Mouse (Mus musculus): ENCODE measurements around the gene Frat2. TPM values are rescaled to one million over a fixed set of nuclear protein-coding genes. Genes with fewer than 3 reads are reported as not detected.

Frat2 gene
- polyA plus RNA-seq, 1 experiment, result 0.60 TPM

GRCm38 (mm10) chr19:41800451-41800850, 47.5 kb downstream of the Frat2 start:
- TF ChIP-seq USF1 (IDR thresholded peaks at IDR 0.05; ENCODE audit: low read depth) (no peak), MYOD1 (IDR thresholded peaks at IDR 0.05; ENCODE audit: control insufficient read depth, insufficient read length, low read depth) (no peak), FOSL1 (IDR thresholded peaks at IDR 0.05; ENCODE audit: insufficient read depth, low read length, poor library complexity, severe bottlenecking) (no peak), CTCF (IDR thresholded peaks at IDR 0.05; ENCODE audit: control insufficient read depth, insufficient read depth, insufficient read length) (no peak), MYOG (IDR thresholded peaks at IDR 0.05; ENCODE audit: control insufficient read depth, extremely low read depth, insufficient read length) (no peak), MAX (IDR thresholded peaks at IDR 0.05) (no peak), CEBPB (IDR thresholded peaks at IDR 0.05; ENCODE audit: low read depth) (no peak)
- no peaks in the 10 kb centered on the region for H3K27me3 ChIP-seq (ENCODE audit: control insufficient read depth, insufficient read depth, insufficient read length)
- H3K36me3 ChIP-seq (ENCODE audit: control insufficient read depth, insufficient read depth), result no peaks in the 10 kb centered on the region
- H3ac ChIP-seq (ENCODE audit: control insufficient read depth, insufficient read length, low read depth), result no peak overlapping the region
- H3K79me3 ChIP-seq (ENCODE audit: low read depth), result peaks cover 10% of the 10 kb centered on the region
- H3K79me2 ChIP-seq (ENCODE audit: control insufficient read depth, insufficient read depth), result peaks cover 29% of the 10 kb centered on the region
- H3K4me3 ChIP-seq (ENCODE audit: insufficient read depth, poor library complexity, severe bottlenecking), result no peak overlapping the region

DNA sequence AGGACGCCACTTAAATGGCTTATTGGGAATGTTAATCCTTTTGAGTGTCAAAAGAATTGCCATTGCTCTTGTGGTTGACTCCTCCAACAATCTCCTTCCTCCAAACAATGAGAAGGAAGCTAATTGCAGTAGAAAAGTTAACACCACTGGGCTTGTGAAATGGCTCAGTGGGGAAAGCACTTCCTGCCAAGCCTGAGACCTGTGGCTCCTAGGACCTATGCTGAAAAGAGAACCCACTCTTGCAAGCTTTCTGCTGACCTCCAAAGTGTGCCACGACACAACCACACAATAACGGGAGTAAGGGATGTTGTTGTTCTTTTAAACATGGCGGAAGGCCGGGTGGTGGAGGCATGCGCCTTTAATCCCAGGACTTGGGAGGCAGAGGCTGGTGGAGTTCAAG, 50.4 kb downstream of the Frat2 start:
- no peak overlapping the region for H3ac ChIP-seq (ENCODE audit: control insufficient read depth, insufficient read length, low read depth)
- no peaks in the 10 kb centered on the region for H3K27me3 ChIP-seq (ENCODE audit: control insufficient read depth, insufficient read depth, insufficient read length)
- H3K79me3 ChIP-seq (ENCODE audit: low read depth), result peaks cover 12% of the 10 kb centered on the region
- peaks cover 46% of the 10 kb centered on the region for H3K79me2 ChIP-seq (ENCODE audit: control insufficient read depth, insufficient read depth)
- no peak for TF ChIP-seq CTCF (IDR thresholded peaks at IDR 0.05; ENCODE audit: control insufficient read depth, insufficient read depth, insufficient read length)
- TF ChIP-seq MYOG (IDR thresholded peaks at IDR 0.05; ENCODE audit: control insufficient read depth, extremely low read depth, insufficient read length), result no peak
- TF ChIP-seq FOSL1 (IDR thresholded peaks at IDR 0.05; ENCODE audit: insufficient read depth, low read length, poor library complexity, severe bottlenecking), result no peak
- no peak overlapping the region for H3K4me3 ChIP-seq (ENCODE audit: insufficient read depth, poor library complexity, severe bottlenecking)
- no peaks in the 10 kb centered on the region for H3K36me3 ChIP-seq (ENCODE audit: control insufficient read depth, insufficient read depth)

GRCm38 (mm10) chr19:41796789-41797327, 51.1 kb downstream of the Frat2 start:
- Histone ChIP-seq H3K36me3 (ENCODE audit: control insufficient read depth, insufficient read depth) (no peaks in the 10 kb centered on the region), H3K79me3 (ENCODE audit: low read depth) (peaks cover 13% of the 10 kb centered on the region), H3K79me2 (ENCODE audit: control insufficient read depth, insufficient read depth) (peaks cover 48% of the 10 kb centered on the region), H3ac (ENCODE audit: control insufficient read depth, insufficient read length, low read depth) (no peak overlapping the region), H3K27me3 (ENCODE audit: control insufficient read depth, insufficient read depth, insufficient read length) (no peaks in the 10 kb centered on the region), H3K4me3 (ENCODE audit: insufficient read depth, poor library complexity, severe bottlenecking) (no peak overlapping the region)
- no peak for TF ChIP-seq USF1 (IDR thresholded peaks at IDR 0.05; ENCODE audit: low read depth)
- no peak for TF ChIP-seq MYOG (IDR thresholded peaks at IDR 0.05; ENCODE audit: control insufficient read depth, extremely low read depth, insufficient read length)
- no peak for TF ChIP-seq MAX (IDR thresholded peaks at IDR 0.05)
- TF ChIP-seq MYOD1 (IDR thresholded peaks at IDR 0.05; ENCODE audit: control insufficient read depth, insufficient read length, low read depth), result peak; percentile 79
- TF ChIP-seq CTCF (IDR thresholded peaks at IDR 0.05; ENCODE audit: control insufficient read depth, insufficient read depth, insufficient read length), result no peak
- no peak for TF ChIP-seq CEBPB (IDR thresholded peaks at IDR 0.05; ENCODE audit: low read depth)
- TF ChIP-seq FOSL1 (IDR thresholded peaks at IDR 0.05; ENCODE audit: insufficient read depth, low read length, poor library complexity, severe bottlenecking), result no peak

GRCm38 (mm10) chr19:41796148-41796760, 51.7 kb downstream of the Frat2 start:
- Histone ChIP-seq H3ac (ENCODE audit: control insufficient read depth, insufficient read length, low read depth) (no peak overlapping the region), H3K79me2 (ENCODE audit: control insufficient read depth, insufficient read depth) (peaks cover 51% of the 10 kb centered on the region), H3K36me3 (ENCODE audit: control insufficient read depth, insufficient read depth) (no peaks in the 10 kb centered on the region), H3K4me3 (ENCODE audit: insufficient read depth, poor library complexity, severe bottlenecking) (no peak overlapping the region), H3K27me3 (ENCODE audit: control insufficient read depth, insufficient read depth, insufficient read length) (no peaks in the 10 kb centered on the region), H3K79me3 (ENCODE audit: low read depth) (peaks cover 13% of the 10 kb centered on the region)
- TF ChIP-seq MAX (IDR thresholded peaks at IDR 0.05) (no peak), CEBPB (IDR thresholded peaks at IDR 0.05; ENCODE audit: low read depth) (peak; percentile 23), USF1 (IDR thresholded peaks at IDR 0.05; ENCODE audit: low read depth) (no peak), MYOG (IDR thresholded peaks at IDR 0.05; ENCODE audit: control insufficient read depth, extremely low read depth, insufficient read length) (no peak), FOSL1 (IDR thresholded peaks at IDR 0.05; ENCODE audit: insufficient read depth, low read length, poor library complexity, severe bottlenecking) (no peak)

Other genes with a start within 250 kb of the Frat2 start
- not detected for gene Slit1, start 104.5 kb downstream of the Frat2 start, polyA plus RNA-seq (2012; fragmentation: generic; extraction: Trizol)
- 8.9 TPM for gene Arhgap19, start 46.1 kb downstream of the Frat2 start, polyA plus RNA-seq (2012; fragmentation: generic; extraction: Trizol)
- gene Frat1, start 18.2 kb downstream of the Frat2 start, polyA plus RNA-seq (2012; fragmentation: generic; extraction: Trizol), result 0.06 TPM
- gene Rrp12, start 48.0 kb upstream of the Frat2 start, polyA plus RNA-seq (2012; fragmentation: generic; extraction: Trizol), result 33.6 TPM
- 736 TPM for gene Pgam1, start 63.8 kb upstream of the Frat2 start, polyA plus RNA-seq (2012; fragmentation: generic; extraction: Trizol)
- gene Exosc1, start 85.3 kb upstream of the Frat2 start, polyA plus RNA-seq (2012; fragmentation: generic; extraction: Trizol), result 46.5 TPM
- gene Zdhhc16, start 85.3 kb upstream of the Frat2 start, polyA plus RNA-seq (2012; fragmentation: generic; extraction: Trizol), result 104 TPM
- gene Mms19, start 133.0 kb upstream of the Frat2 start, polyA plus RNA-seq (2012; fragmentation: generic; extraction: Trizol), result 21.9 TPM
- 73.0 TPM for gene Ubtd1, start 133.6 kb upstream of the Frat2 start, polyA plus RNA-seq (2012; fragmentation: generic; extraction: Trizol)
- 0.15 TPM for gene Ankrd2, start 187.9 kb upstream of the Frat2 start, polyA plus RNA-seq (2012; fragmentation: generic; extraction: Trizol)
- 0.30 TPM for gene Hoga1, start 197.5 kb upstream of the Frat2 start, polyA plus RNA-seq (2012; fragmentation: generic; extraction: Trizol)
- gene 4933411K16Rik, start 204.1 kb upstream of the Frat2 start, polyA plus RNA-seq (2012; fragmentation: generic; extraction: Trizol), result 0.18 TPM
- 16.5 TPM for gene Morn4, start 238.2 kb upstream of the Frat2 start, polyA plus RNA-seq (2012; fragmentation: generic; extraction: Trizol)
- 18.7 TPM for gene Pi4k2a, start 242.3 kb upstream of the Frat2 start, polyA plus RNA-seq (2012; fragmentation: generic; extraction: Trizol)